Mouse (Mus musculus) forebrain, embryonic 13.5 days (tissue): ENCODE results near the gene H2-Ab1. TPM values are rescaled to one million over a fixed set of nuclear protein-coding genes. Genes with fewer than 3 reads are reported as not detected.

Experiments
- ATAC-seq: fragments of 200-750 bp; cut with Nextera tagmentation; 2 replicates; pipeline ENCODE4 v1.8.0; 2017
- H3K27ac ChIP-seq: fragments of 300-500 bp; sonication (generic); 2 replicates; pipeline ENCODE4 v1.5.1; 2015; ENCODE audit warnings: inconsistent platforms, mild to moderate bottlenecking, moderate library complexity
- H3K27me3 ChIP-seq: fragments of 300-500 bp; sonication (generic); 2 replicates; pipeline ENCODE4 v1.6.1; 2015; ENCODE audit warnings: mild to moderate bottlenecking, inconsistent platforms
- H3K36me3 ChIP-seq: fragments of 300-500 bp; sonication (generic); 2 replicates; pipeline ENCODE4 v1.6.1; 2015; ENCODE audit warnings: mild to moderate bottlenecking, inconsistent platforms; ENCODE audit not compliant: poor library complexity, severe bottlenecking
- H3K4me1 ChIP-seq: fragments of 300-500 bp; sonication (generic); 2 replicates; pipeline ENCODE4 v1.6.1; 2015; ENCODE audit warnings: inconsistent platforms
- H3K4me2 ChIP-seq: fragments of 300-500 bp; sonication (generic); 2 replicates; pipeline ENCODE4 v1.6.1; 2015; ENCODE audit warnings: inconsistent platforms, mild to moderate bottlenecking, moderate library complexity
- H3K4me3 ChIP-seq: fragments of 300-500 bp; sonication (generic); 2 replicates; pipeline ENCODE4 v1.5.1; 2015; ENCODE audit warnings: mild to moderate bottlenecking, inconsistent platforms
- H3K9ac ChIP-seq: fragments of 300-500 bp; sonication (generic); 2 replicates; pipeline ENCODE4 v1.6.1; 2015; ENCODE audit warnings: mild to moderate bottlenecking, inconsistent platforms
- H3K9me3 ChIP-seq: fragments of 300-500 bp; sonication (generic); replicated peaks from 2 replicates; pipeline ENCODE4 v1.6.1; 2016; ENCODE audit warnings: inconsistent platforms
- WGBS: fragments of 180-500 bp; shearing (Covaris S2); methylation state at CpG from one replicate; pipeline ENCODE4 v1.1.7; 2015; 5-methylcytosine and 5-hydroxymethylcytosine counted together
- polyA plus RNA-seq: library from polyadenylated mRNA; unstranded; fragments of >200 nt; fragmentation: Nextera tagmentation; extraction: Ambion mirVana; gene quantifications from 2 replicates; pipeline ENCODE4 v1.2.1, GENCODE M21; 2015

Gene H2-Ab1
- polyA plus RNA-seq, 1 experiment from 2014 or later, result 1.4 TPM

GRCm38 (mm10) chr17:34286999-34287398 is 29.5 kb downstream of the H2-Ab1 start:
- Histone ChIP-seq H3K4me2 (no peak overlapping the region), H3K27ac (no peak overlapping the region), H3K9ac (no peak overlapping the region), H3K4me1 (no peaks in the 10 kb centered on the region), H3K9me3 (no peaks in the 10 kb centered on the region), H3K36me3 (no peaks in the 10 kb centered on the region), H3K27me3 (no peaks in the 10 kb centered on the region), H3K4me3 (no peak overlapping the region)
- ATAC-seq, result no peak
- 67% methylated on average over 6 of the region's 6 CpGs for WGBS

DNA sequence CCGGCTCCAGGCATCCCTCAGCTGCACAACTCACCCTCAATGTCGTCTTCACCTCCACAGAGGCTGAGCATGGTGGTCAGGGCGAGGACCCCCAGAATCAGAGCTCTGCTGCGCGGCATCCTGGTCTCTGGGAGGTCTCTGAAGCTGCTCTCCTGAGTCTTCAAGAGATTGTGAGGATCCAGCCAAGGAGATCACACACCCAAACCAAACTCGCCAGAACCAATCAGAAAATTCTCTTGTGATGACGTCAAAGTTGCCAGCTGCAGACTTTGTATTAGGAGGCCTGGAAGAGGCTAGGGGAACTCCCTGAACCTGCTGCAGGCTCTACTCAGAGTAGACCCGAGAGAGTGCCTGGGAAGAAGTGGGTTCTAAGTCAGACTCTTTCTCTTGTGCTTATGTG is 30.2 kb downstream of the H2-Ab1 start, which contains the start of gene H2-Aa:
H2-Aa (minus strand) TSS at position 176 of the 400 bp plus-strand sequence.
- WGBS, result 13% methylated on average over 8 of the region's 8 CpGs
- ATAC-seq, result peak; percentile 38; the same call in 1 of the 2 replicates
- no peak within 1 kb of the TSS for H3K4me2 ChIP-seq

DNA sequence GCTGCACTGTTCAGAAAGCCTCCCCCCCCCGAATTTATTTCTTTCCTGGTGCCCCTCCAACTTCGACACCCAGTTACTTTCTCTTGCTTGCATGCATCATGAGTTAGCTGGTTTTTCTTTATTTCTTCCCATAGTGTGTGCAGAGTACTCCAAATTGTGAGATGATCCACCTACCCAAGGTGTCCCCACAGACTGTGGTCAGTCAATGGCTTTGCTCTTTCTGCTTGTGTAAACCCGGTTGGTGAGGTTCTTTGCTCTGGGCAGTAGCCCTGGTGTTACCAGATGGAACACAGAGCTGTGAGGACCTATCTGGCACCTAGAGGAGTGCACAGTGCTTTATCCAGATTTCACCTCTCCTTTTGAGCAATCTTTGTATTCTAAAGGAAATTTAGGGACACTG is 30.6 kb downstream of the H2-Ab1 start:
- 79% methylated on average over 3 of the region's 3 CpGs for WGBS
- no peaks in the 10 kb centered on the region for H3K9me3 ChIP-seq
- no peak for ATAC-seq

More for the DNA sequence above, 30.2 kb downstream of the H2-Ab1 start, which contains the start of gene H2-Aa:
- Histone ChIP-seq H3K36me3 (no peaks in the 10 kb centered on the region), H3K27ac (no peak within 1 kb of the TSS), H3K27me3 (no peaks in the 10 kb centered on the region), H3K4me3 (no peak within 1 kb of the TSS), H3K9ac (no peak within 1 kb of the TSS), H3K4me1 (no peaks in the 10 kb centered on the region), H3K9me3 (no peaks in the 10 kb centered on the region)

GRCm38 (mm10) chr17:34291609-34292008 is 34.1 kb downstream of the H2-Ab1 start:
- no peak overlapping the region for H3K27ac ChIP-seq
- H3K9ac ChIP-seq, result no peak overlapping the region
- no peak overlapping the region for H3K4me2 ChIP-seq
- H3K36me3 ChIP-seq, result no peaks in the 10 kb centered on the region
- WGBS, result 14% methylated on average over 8 of the region's 8 CpGs
- no peak overlapping the region for H3K4me3 ChIP-seq
- peak; percentile 97 for ATAC-seq
- H3K9me3 ChIP-seq, result no peaks in the 10 kb centered on the region
- H3K4me1 ChIP-seq, result no peaks in the 10 kb centered on the region
- H3K27me3 ChIP-seq, result no peaks in the 10 kb centered on the region

More for the DNA sequence above, 30.6 kb downstream of the H2-Ab1 start:
- no peak overlapping the region for H3K4me2 ChIP-seq
- H3K27ac ChIP-seq, result no peak overlapping the region
- H3K27me3 ChIP-seq, result no peaks in the 10 kb centered on the region
- no peaks in the 10 kb centered on the region for H3K36me3 ChIP-seq
- no peak overlapping the region for H3K4me3 ChIP-seq
- H3K4me1 ChIP-seq, result no peaks in the 10 kb centered on the region
- no peak overlapping the region for H3K9ac ChIP-seq

GRCm38 (mm10) chr17:34292570-34292969 is 35.1 kb downstream of the H2-Ab1 start:
- Histone ChIP-seq H3K4me1 (0 out of 2 replicates have a peak, but pooled peaks cover under 1% of the 10 kb centered on the region), H3K4me2 (no peak overlapping the region), H3K27ac (no peak overlapping the region), H3K36me3 (no peaks in the 10 kb centered on the region), H3K4me3 (no peak overlapping the region), H3K27me3 (no peaks in the 10 kb centered on the region), H3K9ac (no peak overlapping the region), H3K9me3 (no peaks in the 10 kb centered on the region)
- WGBS, result 83% methylated on average over 4 of the region's 4 CpGs
- no peak for ATAC-seq

GRCm38 (mm10) chr17:34293533-34293932 is 36.0 kb downstream of the H2-Ab1 start:
- Histone ChIP-seq H3K36me3 (no peaks in the 10 kb centered on the region), H3K4me2 (no peak overlapping the region), H3K4me1 (peaks cover 7% of the 10 kb centered on the region; the same call in 1 of the 2 replicates), H3K4me3 (no peak overlapping the region), H3K9ac (no peak overlapping the region), H3K9me3 (no peaks in the 10 kb centered on the region), H3K27me3 (no peaks in the 10 kb centered on the region), H3K27ac (no peak overlapping the region)
- 58% methylated on average over 2 of the region's 2 CpGs for WGBS
- ATAC-seq, result no peak

DNA sequence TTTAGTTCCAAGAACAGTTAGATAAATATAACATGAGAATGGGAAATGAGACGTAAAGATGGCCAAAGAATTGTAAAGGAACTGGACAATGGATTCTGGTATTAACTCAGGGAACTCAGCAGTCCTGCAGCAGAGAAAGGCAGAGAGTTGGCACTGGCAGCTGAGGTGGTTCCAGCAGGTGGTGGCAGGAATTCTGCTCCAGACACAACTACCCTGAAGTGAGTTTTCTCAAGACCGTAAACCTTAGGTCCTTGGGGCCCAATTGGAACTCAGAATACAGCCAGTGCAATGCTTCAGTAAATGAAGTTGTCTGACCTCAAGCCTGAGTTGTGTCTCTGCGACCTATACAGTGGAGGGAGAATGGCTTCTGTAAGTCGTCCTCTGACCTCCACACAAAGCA is 36.8 kb downstream of the H2-Ab1 start:
- Histone ChIP-seq H3K4me2 (no peak overlapping the region), H3K4me3 (no peak overlapping the region), H3K4me1 (peaks cover 7% of the 10 kb centered on the region; the same call in 1 of the 2 replicates), H3K27ac (no peak overlapping the region), H3K27me3 (no peaks in the 10 kb centered on the region), H3K9ac (no peak overlapping the region), H3K9me3 (no peaks in the 10 kb centered on the region), H3K36me3 (no peaks in the 10 kb centered on the region)
- WGBS, result 65% methylated on average over 4 of the region's 4 CpGs
- ATAC-seq, result no peak

DNA sequence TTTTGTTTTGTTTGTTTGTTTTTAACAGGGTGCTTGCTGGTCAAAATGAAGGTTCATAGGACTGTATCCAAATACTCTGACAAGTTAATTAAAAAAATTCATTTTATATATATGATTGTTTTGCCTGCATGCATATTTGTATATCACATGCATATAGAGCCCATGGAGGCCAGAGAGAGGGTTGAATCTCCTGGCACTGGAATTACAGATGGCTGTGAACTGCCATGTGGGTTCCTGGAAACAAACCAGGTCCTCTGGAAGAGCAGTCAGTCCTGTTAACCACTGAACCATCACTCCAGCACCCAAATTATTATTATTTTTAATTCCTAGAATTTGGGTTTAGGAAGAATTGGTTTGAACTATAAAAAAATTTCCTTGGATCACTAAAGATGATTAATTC is 37.8 kb downstream of the H2-Ab1 start:
- ATAC-seq, result no peak
- no peaks in the 10 kb centered on the region for H3K9me3 ChIP-seq
- H3K27me3 ChIP-seq, result no peaks in the 10 kb centered on the region
- no peak overlapping the region for H3K4me3 ChIP-seq
- H3K9ac ChIP-seq, result no peak overlapping the region
- H3K4me2 ChIP-seq, result no peak overlapping the region
- peaks cover 7% of the 10 kb centered on the region; the same call in 1 of the 2 replicates for H3K4me1 ChIP-seq
- no peak overlapping the region for H3K27ac ChIP-seq
- no peaks in the 10 kb centered on the region for H3K36me3 ChIP-seq

DNA sequence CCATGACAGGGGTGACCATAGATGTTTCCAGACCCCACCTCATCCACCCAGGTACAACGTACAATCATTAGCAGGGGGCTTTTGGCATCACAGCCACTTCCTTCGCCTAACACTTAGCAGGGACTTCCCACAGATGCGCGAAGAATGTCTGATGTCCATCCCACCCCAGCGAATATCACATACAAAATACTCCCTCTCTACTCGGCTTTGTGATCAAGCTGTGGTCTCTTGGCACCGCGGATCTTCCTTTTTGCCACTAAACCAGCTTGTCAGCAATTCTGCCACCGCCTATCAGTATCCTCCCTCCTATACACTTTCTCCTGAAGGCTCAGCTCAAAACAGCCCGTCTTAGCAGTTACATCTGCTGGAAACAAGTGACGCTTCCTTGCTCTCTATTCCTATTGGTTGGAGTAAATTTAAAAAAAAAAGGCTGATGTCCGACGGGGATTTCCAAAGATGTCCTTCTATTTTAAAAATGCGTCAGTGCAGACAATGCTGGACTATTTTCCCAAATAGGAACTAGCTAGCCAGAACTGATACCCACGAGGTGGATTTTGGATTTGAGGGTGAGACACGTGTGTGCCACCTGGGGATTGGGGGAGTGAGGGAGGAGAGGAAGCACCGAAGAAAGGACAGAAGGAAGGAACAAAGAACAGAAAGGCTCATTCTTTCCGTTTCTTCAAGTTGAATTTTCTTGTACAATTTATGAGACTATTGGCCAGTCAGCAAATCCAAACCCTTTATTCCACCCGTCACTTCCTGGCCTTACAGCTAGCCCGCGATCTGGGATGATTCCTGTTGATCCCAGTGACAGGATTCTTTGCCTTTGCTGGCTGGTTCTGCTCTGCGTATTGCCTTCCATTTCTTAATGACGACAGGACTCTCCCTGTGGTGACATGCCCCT is 38.7 kb downstream of the H2-Ab1 start:
- H3K4me1 ChIP-seq, result peaks cover 7% of the 10 kb centered on the region; the same call in 1 of the 2 replicates
- peak overlapping the region; percentile 31 for H3K4me3 ChIP-seq
- WGBS, result 23% methylated on average over 23 of the region's 23 CpGs
- peak; percentile 83 for ATAC-seq
- H3K27ac ChIP-seq, result no peak overlapping the region
- H3K9me3 ChIP-seq, result no peaks in the 10 kb centered on the region
- H3K36me3 ChIP-seq, result no peaks in the 10 kb centered on the region
- H3K27me3 ChIP-seq, result no peaks in the 10 kb centered on the region
- no peak overlapping the region; the same call in 1 of the 2 replicates for H3K9ac ChIP-seq
- H3K4me2 ChIP-seq, result peak overlapping the region; percentile 55

GRCm38 (mm10) chr17:34299356-34299755 is 41.9 kb downstream of the H2-Ab1 start:
- Histone ChIP-seq H3K27ac (no peak overlapping the region), H3K27me3 (no peaks in the 10 kb centered on the region), H3K9me3 (no peaks in the 10 kb centered on the region), H3K9ac (no peak overlapping the region), H3K36me3 (no peaks in the 10 kb centered on the region), H3K4me1 (peaks cover 7% of the 10 kb centered on the region; the same call in 1 of the 2 replicates), H3K4me3 (no peak overlapping the region), H3K4me2 (no peak overlapping the region)
- WGBS, result 52% methylated on average over 3 of the region's 3 CpGs
- ATAC-seq, result no peak

GRCm38 (mm10) chr17:34300071-34300470 is 42.6 kb downstream of the H2-Ab1 start:
- Histone ChIP-seq H3K4me1 (peaks cover 7% of the 10 kb centered on the region; the same call in 1 of the 2 replicates), H3K4me3 (no peak overlapping the region), H3K9ac (no peak overlapping the region), H3K4me2 (no peak overlapping the region), H3K36me3 (no peaks in the 10 kb centered on the region), H3K9me3 (no peaks in the 10 kb centered on the region), H3K27me3 (no peaks in the 10 kb centered on the region), H3K27ac (no peak overlapping the region)
- ATAC-seq, result no peak
- WGBS, result 94% methylated on average over 8 of the region's 8 CpGs

GRCm38 (mm10) chr17:34300691-34301566 is 43.4 kb downstream of the H2-Ab1 start:
- WGBS, result 81% methylated on average over 23 of the region's 23 CpGs
- Histone ChIP-seq H3K4me2 (no peak overlapping the region), H3K4me3 (no peak overlapping the region), H3K27me3 (no peaks in the 10 kb centered on the region), H3K27ac (no peak overlapping the region), H3K36me3 (no peaks in the 10 kb centered on the region), H3K4me1 (peaks cover 7% of the 10 kb centered on the region; the same call in 1 of the 2 replicates), H3K9me3 (no peaks in the 10 kb centered on the region), H3K9ac (no peak overlapping the region)
- no peak for ATAC-seq
